Mouse (Mus musculus) heart, embryonic 12.5 days (tissue): ENCODE results near the gene Tmem176b. TPM values are rescaled to one million over a fixed set of nuclear protein-coding genes. Genes with fewer than 3 reads are reported as not detected.

Source experiments
- ATAC-seq: fragments of 200-750 bp; cut with Nextera tagmentation; 2 replicates; pipeline ENCODE4 v1.8.0; 2017; ENCODE audit warnings: moderate TSS enrichment, moderate library complexity; ENCODE audit not compliant: insufficient number of reproducible peaks, low FRiP score
- H3K27ac ChIP-seq: fragments of 300-500 bp; sonication (generic); 2 replicates; pipeline ENCODE4 v1.5.1; 2016; ENCODE audit warnings: mild to moderate bottlenecking, moderate library complexity; ENCODE audit not compliant: poor library complexity, severe bottlenecking
- H3K27me3 ChIP-seq: fragments of 300-500 bp; sonication (generic); replicated peaks from 2 replicates; pipeline ENCODE4 v1.6.1; 2016; ENCODE audit warnings: mild to moderate bottlenecking, moderate library complexity
- H3K36me3 ChIP-seq: fragments of 300-500 bp; sonication (generic); 2 replicates; pipeline ENCODE4 v1.6.1; 2016; ENCODE audit warnings: mild to moderate bottlenecking, moderate library complexity
- H3K4me1 ChIP-seq: fragments of 300-500 bp; sonication (generic); replicated peaks from 2 replicates; pipeline ENCODE4 v1.6.1; 2016; ENCODE audit warnings: mild to moderate bottlenecking
- H3K4me2 ChIP-seq: fragments of 300-500 bp; sonication (generic); 2 replicates; pipeline ENCODE4 v1.6.1; 2016; ENCODE audit warnings: mild to moderate bottlenecking, moderate library complexity
- H3K4me3 ChIP-seq: fragments of 300-500 bp; sonication (generic); 2 replicates; pipeline ENCODE4 v1.5.1; 2016; ENCODE audit warnings: mild to moderate bottlenecking
- H3K9ac ChIP-seq: fragments of 300-500 bp; sonication (generic); 2 replicates; pipeline ENCODE4 v1.6.1; 2016; ENCODE audit warnings: mild to moderate bottlenecking, moderate library complexity
- H3K9me3 ChIP-seq: fragments of 300-500 bp; sonication (generic); replicated peaks from 2 replicates; pipeline ENCODE4 v1.6.1; 2016; ENCODE audit warnings: mild to moderate bottlenecking, moderate library complexity
- WGBS: fragments of 180-500 bp; shearing (Covaris S2); methylation state at CpG from one replicate; pipeline ENCODE4 v1.1.7; 2016; 5-methylcytosine and 5-hydroxymethylcytosine counted together
- polyA plus RNA-seq: library from polyadenylated mRNA; unstranded; fragments of >200 nt; fragmentation: Nextera tagmentation; extraction: Ambion mirVana; gene quantifications from 2 replicates; pipeline ENCODE4 v1.2.1, GENCODE M21; 2016

The Tmem176b gene
- polyA plus RNA-seq, 1 experiment from 2014 or later, result 236 TPM

GRCm38 (mm10) chr6:48785189-48785588 is 56.1 kb downstream of the Tmem176b start:
- ATAC-seq, result no peak
- Histone ChIP-seq H3K27me3 (no peaks in the 10 kb centered on the region), H3K4me1 (no peaks in the 10 kb centered on the region), H3K4me2 (no peak overlapping the region), H3K4me3 (no peak overlapping the region), H3K9me3 (no peaks in the 10 kb centered on the region), H3K9ac (no peak overlapping the region), H3K36me3 (no peaks in the 10 kb centered on the region), H3K27ac (no peak overlapping the region)
- 74% methylated on average over 1 of the region's 1 CpGs for WGBS

- H3K36me3 ChIP-seq, result no peaks in the 10 kb centered on the region
- ATAC-seq, result no peak
- H3K4me3 ChIP-seq, result no peak overlapping the region
- 72% methylated on average over 1 of the region's 1 CpGs for WGBS
- no peak overlapping the region for H3K27ac ChIP-seq
- H3K4me2 ChIP-seq, result no peak overlapping the region
- H3K9ac ChIP-seq, result no peak overlapping the region
- no peaks in the 10 kb centered on the region for H3K4me1 ChIP-seq
- H3K27me3 ChIP-seq, result no peaks in the 10 kb centered on the region
- H3K9me3 ChIP-seq, result no peaks in the 10 kb centered on the region; the same call in 1 of the 2 replicates
Measured at GRCm38 (mm10) chr6:48784406-48784805, 56.9 kb downstream of the Tmem176b start.

Other genes with a start within 250 kb of the Tmem176b start
- 32.1 and 32.7 TPM in 2 replicates for gene Repin1, start 247.6 kb downstream of the Tmem176b start, polyA plus RNA-seq
- gene Gm44965, start 247.6 kb downstream of the Tmem176b start, polyA plus RNA-seq, result not detected in 2 replicates
- 5.6 and 5.8 TPM in 2 replicates for gene Zfp775, start 239.4 kb downstream of the Tmem176b start, polyA plus RNA-seq
- 1.3 TPM in 2 replicates for gene AI854703, start 214.7 kb downstream of the Tmem176b start, polyA plus RNA-seq
- gene Gimap8, start 194.3 kb downstream of the Tmem176b start, polyA plus RNA-seq, result 0.90 and 1.2 TPM in 2 replicates
- gene Gimap9, start 165.4 kb downstream of the Tmem176b start, polyA plus RNA-seq, result 8.7 and 9.4 TPM in 2 replicates
- gene Gimap4, start 156.9 kb downstream of the Tmem176b start, polyA plus RNA-seq, result 9.9 and 10.7 TPM in 2 replicates
- 28.7 and 28.8 TPM in 2 replicates for gene Gimap6, start 133.3 kb downstream of the Tmem176b start, polyA plus RNA-seq
- 2.4 and 3.6 TPM in 2 replicates for gene Gm28053, start 122.9 kb downstream of the Tmem176b start, polyA plus RNA-seq
- not detected in 2 replicates for gene Gimap7, start 122.9 kb downstream of the Tmem176b start, polyA plus RNA-seq
- gene Gimap1, start 102.4 kb downstream of the Tmem176b start, polyA plus RNA-seq, result 20.0 and 21.3 TPM in 2 replicates
- gene Gimap5, start 95.3 kb downstream of the Tmem176b start, polyA plus RNA-seq, result 5.3 and 6.9 TPM in 2 replicates
- gene Gimap3, start 70.6 kb downstream of the Tmem176b start, polyA plus RNA-seq, result not detected in 2 replicates
- 80.3 and 81.7 TPM in 2 replicates for gene Tmem176a, start 577 bp downstream of the Tmem176b start, polyA plus RNA-seq
- not detected in 2 replicates for gene Aoc1, start 31.4 kb upstream of the Tmem176b start, polyA plus RNA-seq
- gene 1600015I10Rik, start 88.4 kb upstream of the Tmem176b start, polyA plus RNA-seq, result 0.10 TPM in 1 of 2 replicates, not detected in the other
- not detected in 2 replicates for gene Doxl2, start 133.5 kb upstream of the Tmem176b start, polyA plus RNA-seq
- gene Svs1, start 145.4 kb upstream of the Tmem176b start, polyA plus RNA-seq, result not detected in 2 replicates
- 0.40 and 0.49 TPM in 2 replicates for gene Gpnmb, start 195.1 kb upstream of the Tmem176b start, polyA plus RNA-seq
- 59.5 and 67.0 TPM in 2 replicates for gene Malsu1, start 232.3 kb upstream of the Tmem176b start, polyA plus RNA-seq